Mouse (Mus musculus) midbrain, embryonic 11.5 days (tissue): ENCODE data around the gene Slc16a6. TPM values are rescaled to one million over a fixed set of nuclear protein-coding genes. Genes with fewer than 3 reads are reported as not detected.

Experiments used
- ATAC-seq: fragments of 200-750 bp; cut with Nextera tagmentation; 2 replicates; pipeline ENCODE4 v1.8.0; 2017; ENCODE audit warnings: moderate TSS enrichment, moderate library complexity; ENCODE audit not compliant: low FRiP score
- DNase-seq: peaks from one replicate; pipeline ENCODE4 v3.0.0; 2015; ENCODE audit warnings: low spot score; ENCODE audit errors: missing footprints
- H3K27ac ChIP-seq: fragments of 300-500 bp; sonication (generic); 2 replicates; pipeline ENCODE4 v1.5.1; 2014; ENCODE audit warnings: low read depth, low read length
- H3K27me3 ChIP-seq: fragments of 300-500 bp; sonication (generic); 2 replicates; pipeline ENCODE4 v1.6.1; 2014; ENCODE audit warnings: mild to moderate bottlenecking, low read length, moderate library complexity, mixed read lengths; ENCODE audit not compliant: control insufficient read depth, insufficient read depth
- H3K36me3 ChIP-seq: fragments of 300-500 bp; sonication (generic); 2 replicates; pipeline ENCODE4 v1.6.1; 2014; ENCODE audit warnings: mild to moderate bottlenecking, low read length, moderate library complexity, mixed read lengths; ENCODE audit not compliant: control insufficient read depth, insufficient read depth
- H3K4me1 ChIP-seq: fragments of 300-500 bp; sonication (generic); 2 replicates; pipeline ENCODE4 v1.6.1; 2014; ENCODE audit warnings: low read length; ENCODE audit not compliant: control insufficient read depth, insufficient read depth
- H3K4me2 ChIP-seq: fragments of 300-500 bp; sonication (generic); 2 replicates; pipeline ENCODE4 v1.6.1; 2014; ENCODE audit warnings: mild to moderate bottlenecking, moderate library complexity
- H3K4me3 ChIP-seq: fragments of 300-500 bp; sonication (generic); 2 replicates; pipeline ENCODE4 v1.5.1; 2014; ENCODE audit warnings: low read depth, low read length
- H3K9ac ChIP-seq: fragments of 300-500 bp; sonication (generic); 2 replicates; pipeline ENCODE4 v1.6.1; 2014; ENCODE audit warnings: low read length
- H3K9me3 ChIP-seq: fragments of 300-500 bp; sonication (generic); 2 replicates; pipeline ENCODE4 v1.6.1; 2016; ENCODE audit warnings: low read length; ENCODE audit not compliant: control insufficient read depth
- WGBS: fragments of 180-500 bp; shearing (Covaris S2); extraction: QIAGEN DNeasy Blood & Tissue Kit; methylation state at CpG from one replicate; pipeline ENCODE4 v1.1.7; 2014; 5-methylcytosine and 5-hydroxymethylcytosine counted together
- polyA plus RNA-seq: library from polyadenylated mRNA; unstranded; fragments of >200 nt; fragmentation: Nextera tagmentation; extraction: Ambion mirVana; gene quantifications from 2 replicates; pipeline ENCODE4 v1.2.1, GENCODE M21; 2014

Gene Slc16a6
- polyA plus RNA-seq, 1 experiment from 2014 or later: 3.6 TPM

GRCm38 (mm10) chr11:109491844-109492243 lies 18.4 kb upstream of the Slc16a6 start:
- no peak overlapping the region for H3K4me2 ChIP-seq
- H3K9ac ChIP-seq: no peak overlapping the region
- peaks cover 13% of the 10 kb centered on the region; the same call in 1 of the 2 replicates for H3K4me1 ChIP-seq
- no peak overlapping the region for H3K27ac ChIP-seq
- no peak overlapping the region for H3K4me3 ChIP-seq
- WGBS: 84% methylated on average over 4 of the region's 4 CpGs
- no peaks in the 10 kb centered on the region for H3K27me3 ChIP-seq
- no peaks in the 10 kb centered on the region for H3K9me3 ChIP-seq
- no peak for DNase-seq
- H3K36me3 ChIP-seq: no peaks in the 10 kb centered on the region
- ATAC-seq: no peak

GRCm38 (mm10) chr11:109489763-109490162 lies 16.4 kb upstream of the Slc16a6 start:
- Histone ChIP-seq H3K4me1 (peaks cover 3% of the 10 kb centered on the region; the same call in 1 of the 2 replicates), H3K4me3 (no peak overlapping the region), H3K9ac (no peak overlapping the region), H3K9me3 (no peaks in the 10 kb centered on the region), H3K27ac (no peak overlapping the region), H3K4me2 (no peak overlapping the region), H3K27me3 (no peaks in the 10 kb centered on the region), H3K36me3 (no peaks in the 10 kb centered on the region)
- DNase-seq: no peak
- 94% methylated on average over 2 of the region's 2 CpGs for WGBS
- ATAC-seq: no peak

DNA sequence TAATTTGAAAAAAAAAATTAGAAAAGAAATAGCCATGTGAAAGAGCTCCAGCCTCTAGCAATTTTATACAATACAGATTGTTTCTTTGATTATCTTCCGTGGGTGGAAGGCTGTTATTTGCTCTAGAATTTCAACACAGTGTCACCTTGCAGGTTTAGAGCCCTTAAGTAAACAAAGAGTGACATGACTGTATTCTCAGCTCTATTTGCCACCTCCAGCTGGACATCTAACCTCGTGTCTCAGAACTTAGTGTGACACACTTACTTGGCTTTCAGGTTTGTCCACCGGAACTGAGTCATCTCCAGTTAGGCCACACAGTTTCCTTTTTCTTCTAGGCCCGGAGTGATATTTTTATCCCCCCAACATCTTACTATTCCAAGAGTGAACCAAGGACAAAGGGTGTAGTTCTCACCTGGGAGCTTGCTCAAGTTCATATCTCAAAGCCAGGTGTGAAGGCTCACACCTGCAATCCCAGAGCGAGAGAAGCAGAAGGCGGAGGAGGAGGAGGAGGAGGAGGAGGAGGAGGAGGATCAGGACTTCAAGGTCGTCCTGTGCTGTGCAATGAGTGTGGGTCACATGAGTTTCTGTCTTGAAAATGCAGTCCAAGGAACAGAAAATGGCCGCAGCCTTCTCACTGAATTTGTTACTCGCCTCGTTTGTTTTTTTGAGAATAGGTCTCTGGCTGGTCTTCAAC lies 14.7 kb upstream of the Slc16a6 start:
- 86% methylated on average over 10 of the region's 10 CpGs for WGBS
- no peak overlapping the region for H3K9ac ChIP-seq
- H3K9me3 ChIP-seq: no peaks in the 10 kb centered on the region
- no peak overlapping the region for H3K4me3 ChIP-seq
- no peak for ATAC-seq
- H3K4me2 ChIP-seq: no peak overlapping the region
- H3K36me3 ChIP-seq: no peaks in the 10 kb centered on the region
- H3K27ac ChIP-seq: no peak overlapping the region
- H3K27me3 ChIP-seq: no peaks in the 10 kb centered on the region
- peaks cover 3% of the 10 kb centered on the region; the same call in 1 of the 2 replicates for H3K4me1 ChIP-seq
- no peak for DNase-seq

DNA sequence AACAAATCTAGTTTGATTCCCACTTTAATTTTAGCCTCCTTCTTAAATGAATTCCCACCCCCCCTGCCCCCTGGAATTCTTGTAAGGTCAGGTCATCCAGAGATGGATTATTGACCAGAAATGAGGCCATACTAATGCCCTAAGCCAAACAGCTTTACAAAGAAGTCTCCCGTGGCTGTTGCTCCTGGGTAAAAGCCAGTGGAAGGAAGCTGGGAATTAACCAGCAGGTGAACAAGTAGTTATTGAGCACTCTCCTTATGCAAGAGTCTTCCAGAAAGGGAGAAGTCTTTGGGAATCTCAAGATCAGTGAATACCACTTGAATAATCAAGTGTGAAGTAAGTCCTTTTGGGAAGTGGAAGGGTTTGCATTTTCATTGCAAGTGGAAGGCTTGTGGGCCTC lies 13.7 kb upstream of the Slc16a6 start:
- no peak overlapping the region for H3K4me2 ChIP-seq
- H3K4me3 ChIP-seq: no peak overlapping the region
- 13% methylated on average over 1 of the region's 1 CpGs for WGBS
- DNase-seq: no peak
- no peaks in the 10 kb centered on the region for H3K27me3 ChIP-seq
- no peak for ATAC-seq
- H3K9me3 ChIP-seq: no peaks in the 10 kb centered on the region
- H3K4me1 ChIP-seq: peaks cover 3% of the 10 kb centered on the region; the same call in 1 of the 2 replicates
- no peak overlapping the region for H3K27ac ChIP-seq
- no peaks in the 10 kb centered on the region for H3K36me3 ChIP-seq
- H3K9ac ChIP-seq: no peak overlapping the region

DNA sequence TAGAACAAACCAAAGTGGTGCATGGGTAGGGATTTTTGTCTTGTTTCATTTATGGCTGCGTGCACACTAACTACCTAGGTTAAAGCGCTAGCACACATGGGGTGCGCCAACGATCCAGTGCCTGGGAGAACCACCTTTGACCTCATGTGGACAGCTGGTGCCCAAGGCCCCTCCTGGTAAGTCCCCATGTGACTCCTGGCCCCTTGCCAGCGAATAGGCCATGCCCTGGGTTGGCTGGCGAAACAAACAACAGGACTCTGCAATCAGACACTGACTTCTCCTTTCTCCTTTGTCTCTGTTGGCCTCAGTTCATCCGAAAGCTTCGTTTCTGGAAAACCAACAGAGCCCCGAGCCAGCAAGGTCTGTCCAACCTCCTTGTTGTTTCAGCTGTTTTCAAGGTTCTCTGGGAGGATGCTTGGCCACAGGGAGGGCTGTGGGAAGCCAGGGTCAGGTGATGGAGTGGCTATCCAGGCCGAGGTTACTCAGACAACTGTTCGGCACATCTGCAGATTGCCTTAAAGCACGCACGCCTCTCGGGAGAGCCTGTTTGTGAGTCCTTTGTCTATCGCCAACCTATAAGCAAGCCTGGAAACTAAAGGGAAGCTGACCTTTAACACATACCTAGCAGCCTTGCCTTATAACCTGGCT lies 12.1 kb upstream of the Slc16a6 start:
- WGBS: 83% methylated on average over 15 of the region's 15 CpGs
- ATAC-seq (no peak), DNase-seq (no peak)
- Histone ChIP-seq H3K4me3 (no peak overlapping the region), H3K9ac (no peak overlapping the region), H3K36me3 (no peaks in the 10 kb centered on the region), H3K27ac (no peak overlapping the region), H3K9me3 (no peaks in the 10 kb centered on the region), H3K4me1 (peaks cover 3% of the 10 kb centered on the region; the same call in 1 of the 2 replicates), H3K4me2 (no peak overlapping the region), H3K27me3 (no peaks in the 10 kb centered on the region)

- no peaks in the 10 kb centered on the region for H3K9me3 ChIP-seq
- no peaks in the 10 kb centered on the region for H3K36me3 ChIP-seq
- H3K4me2 ChIP-seq: no peak overlapping the region
- H3K4me1 ChIP-seq: peaks cover 31% of the 10 kb centered on the region
- H3K27ac ChIP-seq: no peak overlapping the region
- ATAC-seq: no peak
- no peak overlapping the region for H3K9ac ChIP-seq
- no peak overlapping the region for H3K4me3 ChIP-seq
- H3K27me3 ChIP-seq: no peaks in the 10 kb centered on the region
- WGBS: 84% methylated on average over 8 of the region's 8 CpGs
- no peak for DNase-seq
Observed at GRCm38 (mm10) chr11:109480440-109480839, 7.0 kb upstream of the Slc16a6 start.

DNA sequence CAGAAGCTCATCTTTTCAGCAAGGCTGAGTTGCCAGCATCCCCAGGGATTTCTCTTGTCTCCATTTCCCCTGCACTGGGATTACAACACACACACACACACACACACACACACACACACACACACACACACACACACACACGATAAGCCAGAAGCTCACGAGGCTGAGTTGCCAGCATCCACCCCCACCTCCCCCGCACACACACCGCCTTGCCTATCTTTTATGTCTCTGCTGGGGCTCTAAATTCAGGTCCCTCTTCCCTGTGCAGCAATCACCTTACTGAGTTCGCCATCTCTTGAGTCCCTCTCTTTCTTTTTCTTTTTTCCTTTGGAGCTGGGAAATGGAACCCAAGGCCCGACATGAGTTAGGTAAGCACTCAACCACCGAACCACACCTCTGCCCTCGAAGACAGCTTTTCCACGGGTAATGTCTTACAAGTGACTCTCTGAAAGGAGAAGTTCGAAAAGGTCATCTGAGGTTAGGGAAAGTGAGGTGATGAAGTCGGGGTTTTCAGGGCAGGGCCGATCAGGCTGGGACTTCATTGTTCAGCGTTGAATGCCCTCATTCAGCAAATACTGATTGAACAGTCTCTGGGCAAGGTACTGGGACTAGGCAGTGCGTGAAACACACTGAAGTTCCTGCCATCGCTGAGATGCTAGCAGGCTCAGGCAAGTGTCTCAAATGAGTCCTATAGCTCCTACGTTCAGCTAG lies 6.3 kb upstream of the Slc16a6 start:
- Histone ChIP-seq H3K27me3 (no peaks in the 10 kb centered on the region), H3K9me3 (no peaks in the 10 kb centered on the region), H3K27ac (no peak overlapping the region), H3K4me3 (no peak overlapping the region), H3K36me3 (no peaks in the 10 kb centered on the region), H3K4me2 (no peak overlapping the region), H3K9ac (no peak overlapping the region), H3K4me1 (peaks cover 31% of the 10 kb centered on the region)
- DNase-seq: no peak
- 48% methylated on average over 16 of the region's 16 CpGs for WGBS
- ATAC-seq: no peak

DNA sequence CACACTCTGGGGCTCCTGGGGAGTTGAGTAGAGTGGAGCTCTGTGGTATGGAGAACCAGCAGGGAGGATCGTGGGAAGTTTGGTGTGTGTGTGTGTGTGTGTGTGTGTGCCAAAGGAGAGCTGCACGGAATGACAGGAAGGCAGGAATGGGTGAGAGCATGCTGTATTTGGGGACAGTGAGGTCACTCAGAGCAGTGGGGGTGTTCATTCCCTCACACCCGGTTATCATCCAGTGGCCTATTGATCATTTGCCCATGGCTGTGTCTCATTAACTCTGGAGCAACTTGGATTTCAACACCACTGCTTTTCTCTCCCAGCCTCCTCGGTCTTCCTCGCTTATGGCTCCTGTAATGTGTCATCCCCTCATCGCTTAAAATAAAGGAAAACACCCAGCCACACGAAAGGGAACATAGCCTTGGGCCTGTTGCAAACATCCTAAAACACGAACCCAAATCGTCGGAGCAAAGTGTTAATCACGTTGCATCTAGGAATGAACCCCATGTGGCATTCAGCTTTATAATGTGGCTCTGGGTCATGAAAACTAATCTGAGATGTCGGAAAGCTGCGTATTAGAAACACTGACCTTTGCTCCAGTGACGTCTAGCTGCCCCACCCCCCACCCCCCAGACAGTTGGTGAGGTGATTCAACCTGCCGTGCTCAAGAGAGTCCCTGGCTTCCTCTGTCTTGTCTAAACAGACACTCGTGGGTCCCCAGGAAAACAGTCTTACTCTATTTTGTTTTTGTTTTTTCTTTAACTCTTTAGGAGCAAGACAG lies 4.4 kb upstream of the Slc16a6 start:
- no peak overlapping the region for H3K27ac ChIP-seq
- no peak for ATAC-seq
- peaks cover 36% of the 10 kb centered on the region for H3K4me1 ChIP-seq

More for the DNA sequence above, 4.4 kb upstream of the Slc16a6 start:
- H3K9ac ChIP-seq: no peak overlapping the region
- H3K27me3 ChIP-seq: no peaks in the 10 kb centered on the region
- no peak overlapping the region for H3K4me3 ChIP-seq
- peak; percentile 79 for DNase-seq
- H3K4me2 ChIP-seq: no peak overlapping the region
- no peaks in the 10 kb centered on the region for H3K36me3 ChIP-seq
- WGBS: 50% methylated on average over 16 of the region's 16 CpGs
- H3K9me3 ChIP-seq: no peaks in the 10 kb centered on the region
